ENCODE assay signal across 7 mouse cellular contexts in the genomic region with DNA sequence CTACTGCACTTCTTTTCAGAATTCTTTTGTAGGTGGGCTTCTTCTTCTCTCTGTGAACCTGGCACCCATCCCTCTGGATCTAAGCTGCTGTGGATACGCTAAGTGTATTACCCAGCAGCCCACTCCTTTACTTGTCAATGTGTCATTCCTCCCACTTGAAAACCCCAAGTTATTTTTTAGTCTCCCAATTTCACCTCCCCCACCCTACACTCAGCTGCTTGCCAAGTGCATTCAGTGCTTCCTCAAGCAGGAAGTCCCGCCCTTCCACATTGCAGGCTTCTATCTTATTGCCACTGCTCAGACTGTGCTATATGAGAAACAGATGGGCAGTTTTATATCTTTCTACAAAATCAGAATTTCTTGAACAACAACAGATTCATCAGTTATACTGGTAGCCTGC. TPM values are rescaled to one million over a fixed set of nuclear protein-coding genes. Genes with fewer than 3 reads are reported as not detected.
DNase-seq lines count a peak whose midpoint lies in the region; TF ChIP-seq lines count a peak whose summit lies in the region.

No protein-coding gene starts in this region.

- peak; percentile 8 to 13 for DNase-seq in left cerebral cortex, adult 18-20 months (ENCODE audit: low spot score in 2 of 2)
- DNase-seq in left cerebral cortex, adult 11 months (ENCODE audit: low spot score): no peak
- peak; percentile 43 to 63 for DNase-seq in kidney, postnatal 4 days
- DNase-seq in right cerebral cortex, postnatal 10 days (ENCODE audit: low spot score in 2 of 2): peak; percentile 58 to 67
- no peak for DNase-seq in retina, postnatal 1 day
- DNase-seq in spleen, adult 12 weeks (ENCODE audit: low spot score): no peak

- H3K4me3 ChIP-seq in embryonic fibroblast, embryonic 13.5 days (ENCODE audit: insufficient read depth, low read length): no peak overlapping the region

- H3K4me1 ChIP-seq in embryonic fibroblast, embryonic 13.5 days (ENCODE audit: control insufficient read depth, insufficient read depth, low read length): peaks cover 15% of the 10 kb centered on the region

- TF ChIP-seq CTCF in embryonic fibroblast, embryonic 13.5 days (IDR thresholded peaks at IDR 0.05; ENCODE audit: borderline replicate concordance, insufficient read depth, low read length): no peak

- peak overlapping the region; percentile 72 for H3K27ac ChIP-seq in embryonic fibroblast, embryonic 13.5 days (ENCODE audit: insufficient read depth, low read length)

- no peak for TF ChIP-seq POLR2A in embryonic fibroblast, embryonic 13.5 days (IDR thresholded peaks at IDR 0.05; ENCODE audit: low read depth, low read length)

RNA-seq across cellular contexts. Expression of a gene that starts 22.8 kb away (rescaled TPM):
- 1 to 10 TPM; 6.8 to 7.4 TPM for total RNA-seq in left cerebral cortex, adult 18-20 months (2021)
- polyA plus RNA-seq in embryonic fibroblast, embryonic 13.5 days (2011; ENCODE audit: insufficient read length, low read depth, missing spikeins): 19.1 and 22.5 TPM in 2 replicates

RNA-seq across cellular contexts. Expression of a gene that starts 23.0 kb away (rescaled TPM):
- 10 to 100 TPM; 22.9 to 23.6 TPM for total RNA-seq in left cerebral cortex, adult 18-20 months (2021)
- 26.3 and 28.4 TPM in 2 replicates for polyA plus RNA-seq in embryonic fibroblast, embryonic 13.5 days (2011; ENCODE audit: insufficient read length, low read depth, missing spikeins)

Comparison
In these comparisons a context has a peak if more than half of its experiments do, and no peak if none do; other contexts are left out.
1. DNase-seq: peak in left cerebral cortex, adult 18-20 months (2 of 2), kidney, postnatal 4 days (2 of 2) and right cerebral cortex, postnatal 10 days (2 of 2); none in left cerebral cortex, adult 11 months (single experiment), retina, postnatal 1 day (single experiment) and spleen, adult 12 weeks (single experiment).